Mouse (Mus musculus): ENCODE data around the gene Fam196b.

GRCm38 (mm10) chr11:34395802-34396201 is 81.2 kb downstream of the Fam196b start:
- TF ChIP-seq CTCF (IDR thresholded peaks at IDR 0.05; ENCODE audit: borderline replicate concordance, extremely low read depth, insufficient read depth, insufficient read length) (no peak), POLR2A (IDR thresholded peaks at IDR 0.05; ENCODE audit: borderline replicate concordance, extremely low read depth, insufficient read depth, insufficient read length, poor library complexity, severe bottlenecking) (no peak)
